Mouse (Mus musculus) limb, embryonic 10.5 days (tissue): ENCODE data around the gene Cpa2. TPM values are rescaled to one million over a fixed set of nuclear protein-coding genes. Genes with fewer than 3 reads are reported as not detected.

Source experiments
- DNase-seq: peaks from one replicate; pipeline ENCODE4 v3.0.0-alpha.2; 2017; ENCODE audit warnings: low spot score
- H3K27ac ChIP-seq: fragments of 300-500 bp; sonication (generic); 2 replicates; pipeline ENCODE4 v1.5.1; 2016; ENCODE audit warnings: mild to moderate bottlenecking
- H3K27me3 ChIP-seq: fragments of 300-500 bp; sonication (generic); 2 replicates; pipeline ENCODE4 v1.6.1; 2016; ENCODE audit warnings: low read depth, mild to moderate bottlenecking; ENCODE audit not compliant: poor library complexity, severe bottlenecking
- H3K36me3 ChIP-seq: fragments of 300-500 bp; sonication (generic); 2 replicates; pipeline ENCODE4 v1.6.1; 2016; ENCODE audit warnings: mild to moderate bottlenecking, moderate library complexity
- H3K4me1 ChIP-seq: fragments of 300-500 bp; sonication (generic); 2 replicates; pipeline ENCODE4 v1.6.1; 2016
- H3K4me3 ChIP-seq: fragments of 300-500 bp; sonication (generic); 2 replicates; pipeline ENCODE4 v1.5.1; 2016; ENCODE audit warnings: mild to moderate bottlenecking, moderate library complexity
- H3K9me3 ChIP-seq: fragments of 300-500 bp; sonication (generic); replicated peaks from 2 replicates; pipeline ENCODE4 v1.6.1; 2016; ENCODE audit warnings: mild to moderate bottlenecking
- WGBS: fragments of 180-500 bp; shearing (Covaris S2); methylation state at CpG from one replicate; pipeline ENCODE4 v1.1.7; 2016; 5-methylcytosine and 5-hydroxymethylcytosine counted together
- polyA plus RNA-seq: library from polyadenylated mRNA; unstranded; fragments of >200 nt; fragmentation: Nextera tagmentation; extraction: Ambion mirVana; gene quantifications from 2 replicates; pipeline ENCODE4 v1.2.1, GENCODE M21; 2016

The Cpa2 gene
- polyA plus RNA-seq, 1 experiment from 2014 or later = 109 TPM

GRCm38 (mm10) chr6:30551644-30552580, 10.5 kb downstream of the Cpa2 start:
- DNase-seq = peak; percentile 60
- peaks cover 42% of the 10 kb centered on the region for H3K36me3 ChIP-seq

GRCm38 (mm10) chr6:30552628-30553027, 11.2 kb downstream of the Cpa2 start:
- H3K27ac ChIP-seq = peak overlapping the region; percentile 96
- peaks cover 49% of the 10 kb centered on the region for H3K36me3 ChIP-seq
- H3K4me1 ChIP-seq = peaks cover 83% of the 10 kb centered on the region
- no peaks in the 10 kb centered on the region for H3K9me3 ChIP-seq
- H3K27me3 ChIP-seq = no peaks in the 10 kb centered on the region
- WGBS = 64% methylated on average over 6 of the region's 6 CpGs
- no peak for DNase-seq
- no peak overlapping the region for H3K4me3 ChIP-seq

More at GRCm38 (mm10) chr6:30551644-30552580, 10.5 kb downstream of the Cpa2 start:
- no peaks in the 10 kb centered on the region for H3K9me3 ChIP-seq
- H3K4me1 ChIP-seq = peaks cover 89% of the 10 kb centered on the region
- no peaks in the 10 kb centered on the region for H3K27me3 ChIP-seq
- peak overlapping the region; percentile 96 for H3K27ac ChIP-seq
- H3K4me3 ChIP-seq = peak overlapping the region; percentile 28
- 27% methylated on average over 23 of the region's 23 CpGs for WGBS

- Histone ChIP-seq H3K4me3 (no peak overlapping the region), H3K9me3 (no peaks in the 10 kb centered on the region), H3K27me3 (no peaks in the 10 kb centered on the region), H3K4me1 (peaks cover 75% of the 10 kb centered on the region), H3K27ac (peak overlapping the region; percentile 96), H3K36me3 (peaks cover 58% of the 10 kb centered on the region)
- no peak for DNase-seq
- WGBS = 84% methylated on average over 7 of the region's 7 CpGs
Measured at GRCm38 (mm10) chr6:30553381-30554010, 12.1 kb downstream of the Cpa2 start.

GRCm38 (mm10) chr6:30554092-30554491, 12.7 kb downstream of the Cpa2 start:
- no peaks in the 10 kb centered on the region for H3K27me3 ChIP-seq
- peaks cover 64% of the 10 kb centered on the region for H3K36me3 ChIP-seq
- 64% methylated on average over 5 of the region's 5 CpGs for WGBS
- peak overlapping the region; percentile 96 for H3K27ac ChIP-seq
- H3K4me1 ChIP-seq = peaks cover 69% of the 10 kb centered on the region
- H3K9me3 ChIP-seq = no peaks in the 10 kb centered on the region
- no peak for DNase-seq
- no peak overlapping the region for H3K4me3 ChIP-seq

GRCm38 (mm10) chr6:30554621-30555170, 13.3 kb downstream of the Cpa2 start:
- no peaks in the 10 kb centered on the region for H3K27me3 ChIP-seq
- no peaks in the 10 kb centered on the region for H3K9me3 ChIP-seq
- DNase-seq = no peak
- H3K27ac ChIP-seq = peak overlapping the region; percentile 57
- H3K36me3 ChIP-seq = peaks cover 70% of the 10 kb centered on the region
- peaks cover 63% of the 10 kb centered on the region for H3K4me1 ChIP-seq
- no peak overlapping the region for H3K4me3 ChIP-seq
- WGBS = 88% methylated on average over 5 of the region's 5 CpGs

GRCm38 (mm10) chr6:30556080-30556479, 14.7 kb downstream of the Cpa2 start:
- H3K9me3 ChIP-seq = no peaks in the 10 kb centered on the region
- H3K4me3 ChIP-seq = no peak overlapping the region
- peaks cover 49% of the 10 kb centered on the region for H3K4me1 ChIP-seq
- no peak for DNase-seq
- peaks cover 74% of the 10 kb centered on the region for H3K36me3 ChIP-seq
- no peaks in the 10 kb centered on the region for H3K27me3 ChIP-seq
- peak overlapping the region; percentile 72 for H3K27ac ChIP-seq
- WGBS = 27% methylated on average over 4 of the region's 9 CpGs

GRCm38 (mm10) chr6:30559726-30560125, 18.3 kb downstream of the Cpa2 start:
- Histone ChIP-seq H3K4me3 (no peak overlapping the region), H3K36me3 (peaks cover 92% of the 10 kb centered on the region)

GRCm38 (mm10) chr6:30562132-30562531, 20.8 kb downstream of the Cpa2 start:
- H3K36me3 ChIP-seq = peaks cover 81% of the 10 kb centered on the region
- no peaks in the 10 kb centered on the region for H3K9me3 ChIP-seq
- WGBS = 89% methylated on average over 4 of the region's 4 CpGs
- no peak overlapping the region for H3K4me3 ChIP-seq
- no peaks in the 10 kb centered on the region for H3K27me3 ChIP-seq
- H3K4me1 ChIP-seq = no peaks in the 10 kb centered on the region
- no peak overlapping the region for H3K27ac ChIP-seq
- DNase-seq = no peak

More at GRCm38 (mm10) chr6:30559726-30560125, 18.3 kb downstream of the Cpa2 start:
- Histone ChIP-seq H3K27me3 (no peaks in the 10 kb centered on the region), H3K4me1 (peaks cover 12% of the 10 kb centered on the region), H3K9me3 (no peaks in the 10 kb centered on the region), H3K27ac (0 out of 2 replicates have a peak overlapping the region, but pooled peaks have one; percentile 14)
- 38% methylated on average over 1 of the region's 1 CpGs for WGBS
- DNase-seq = no peak

- Histone ChIP-seq H3K4me3 (no peak overlapping the region), H3K4me1 (0 out of 2 replicates have a peak, but pooled peaks cover 3% of the 10 kb centered on the region), H3K27ac (no peak overlapping the region), H3K27me3 (no peaks in the 10 kb centered on the region), H3K36me3 (peaks cover 66% of the 10 kb centered on the region), H3K9me3 (no peaks in the 10 kb centered on the region)
- WGBS = 89% methylated on average over 6 of the region's 6 CpGs
- DNase-seq = no peak
Measured at GRCm38 (mm10) chr6:30563575-30563974, 22.2 kb downstream of the Cpa2 start.

GRCm38 (mm10) chr6:30564051-30564450, 22.7 kb downstream of the Cpa2 start:
- no peak for DNase-seq
- H3K4me1 ChIP-seq = 0 out of 2 replicates have a peak, but pooled peaks cover 3% of the 10 kb centered on the region
- H3K9me3 ChIP-seq = no peaks in the 10 kb centered on the region
- H3K27ac ChIP-seq = no peak overlapping the region
- peaks cover 61% of the 10 kb centered on the region for H3K36me3 ChIP-seq
- H3K4me3 ChIP-seq = no peak overlapping the region
- no peaks in the 10 kb centered on the region for H3K27me3 ChIP-seq
- 95% methylated on average over 6 of the region's 6 CpGs for whole genome bisulfite sequencing

- 86% methylated on average over 5 of the region's 5 CpGs for WGBS
- Histone ChIP-seq H3K27me3 (no peaks in the 10 kb centered on the region), H3K36me3 (peaks cover 23% of the 10 kb centered on the region), H3K4me3 (no peak within 1 kb of the TSS), H3K27ac (peak within 1 kb of the TSS; percentile 46; the same call in 1 of the 2 replicates), H3K4me1 (peaks cover 10% of the 10 kb centered on the region), H3K9me3 (no peaks in the 10 kb centered on the region)
- no peak for DNase-seq
Measured at GRCm38 (mm10) chr6:30568069-30568468, 26.7 kb downstream of the Cpa2 start, which contains the start of gene Cpa4. Gene Cpa4 (plus strand): TSS chr6:30568369.

- DNase-seq = no peak
- H3K27me3 ChIP-seq = no peaks in the 10 kb centered on the region
- H3K36me3 ChIP-seq = peaks cover 11% of the 10 kb centered on the region
- no peaks in the 10 kb centered on the region for H3K9me3 ChIP-seq
- peak overlapping the region; percentile 46; the same call in 1 of the 2 replicates for H3K27ac ChIP-seq
- H3K4me1 ChIP-seq = peaks cover 17% of the 10 kb centered on the region
- no peak overlapping the region for H3K4me3 ChIP-seq
- WGBS = 91% methylated on average over 10 of the region's 10 CpGs
Measured at GRCm38 (mm10) chr6:30569331-30569730, 27.9 kb downstream of the Cpa2 start.
